Mouse (Mus musculus) forebrain, embryonic 14.5 days (tissue): Measurements from ENCODE around the gene Pacsin1. TPM values are rescaled to one million over a fixed set of nuclear protein-coding genes. Genes with fewer than 3 reads are reported as not detected.

Experiments
- ATAC-seq: fragments of 200-750 bp; cut with Nextera tagmentation; 2 replicates; pipeline ENCODE4 v1.8.0; 2017; ENCODE audit warnings: mild to moderate bottlenecking, moderate library complexity
- DNase-seq: peaks from one replicate; pipeline ENCODE4 v3.0.0-alpha.2; 2015; ENCODE audit warnings: low spot score
- H3K27ac ChIP-seq: fragments of 300-500 bp; sonication (generic); 2 replicates; pipeline ENCODE4 v1.5.1; 2014; ENCODE audit warnings: low read depth, mild to moderate bottlenecking, control low read depth, low read length, moderate library complexity
- H3K27me3 ChIP-seq: fragments of 300-500 bp; sonication (generic); replicated peaks from 2 replicates; pipeline ENCODE4 v1.6.1; 2014; ENCODE audit warnings: low read length, control low read depth, mixed read lengths; ENCODE audit not compliant: control insufficient read depth, insufficient read depth
- H3K36me3 ChIP-seq: fragments of 300-500 bp; sonication (generic); 2 replicates; pipeline ENCODE4 v1.6.1; 2014; ENCODE audit warnings: low read length, control low read depth; ENCODE audit not compliant: control insufficient read depth, insufficient read depth
- H3K4me1 ChIP-seq: fragments of 300-500 bp; sonication (generic); 2 replicates; pipeline ENCODE4 v1.6.1; 2014; ENCODE audit warnings: antibody characterized with exemption, low read length, control low read depth; ENCODE audit not compliant: control insufficient read depth, insufficient read depth
- H3K4me2 ChIP-seq: fragments of 300-500 bp; sonication (generic); 2 replicates; pipeline ENCODE4 v1.6.1; 2014; ENCODE audit warnings: mild to moderate bottlenecking, control low read depth, low read length
- H3K4me3 ChIP-seq: fragments of 300-500 bp; sonication (generic); 2 replicates; pipeline ENCODE4 v1.5.1; 2014; ENCODE audit warnings: low read depth, low read length, control low read depth
- H3K9ac ChIP-seq: fragments of 300-500 bp; sonication (generic); 2 replicates; pipeline ENCODE4 v1.6.1; 2014; ENCODE audit warnings: mild to moderate bottlenecking, low read length, control low read depth, moderate library complexity
- H3K9me3 ChIP-seq: fragments of 300-500 bp; sonication (generic); replicated peaks from 2 replicates; pipeline ENCODE4 v1.6.1; 2016; ENCODE audit warnings: low read length, control low read depth, mixed read lengths; ENCODE audit not compliant: control insufficient read depth
- WGBS: fragments of 180-500 bp; shearing (Covaris S2); extraction: QIAGEN DNeasy Blood & Tissue Kit; methylation state at CpG from one replicate; pipeline ENCODE4 v1.1.7; 2014; 5-methylcytosine and 5-hydroxymethylcytosine counted together
- polyA plus RNA-seq: library from polyadenylated mRNA; unstranded; fragments of >200 nt; fragmentation: Nextera tagmentation; extraction: Ambion mirVana; gene quantifications from 2 replicates; pipeline ENCODE4 v1.2.1, GENCODE M21; 2014

Pacsin1 gene
- polyA plus RNA-seq, 1 experiment from 2014 or later, result 22.2 TPM

DNA sequence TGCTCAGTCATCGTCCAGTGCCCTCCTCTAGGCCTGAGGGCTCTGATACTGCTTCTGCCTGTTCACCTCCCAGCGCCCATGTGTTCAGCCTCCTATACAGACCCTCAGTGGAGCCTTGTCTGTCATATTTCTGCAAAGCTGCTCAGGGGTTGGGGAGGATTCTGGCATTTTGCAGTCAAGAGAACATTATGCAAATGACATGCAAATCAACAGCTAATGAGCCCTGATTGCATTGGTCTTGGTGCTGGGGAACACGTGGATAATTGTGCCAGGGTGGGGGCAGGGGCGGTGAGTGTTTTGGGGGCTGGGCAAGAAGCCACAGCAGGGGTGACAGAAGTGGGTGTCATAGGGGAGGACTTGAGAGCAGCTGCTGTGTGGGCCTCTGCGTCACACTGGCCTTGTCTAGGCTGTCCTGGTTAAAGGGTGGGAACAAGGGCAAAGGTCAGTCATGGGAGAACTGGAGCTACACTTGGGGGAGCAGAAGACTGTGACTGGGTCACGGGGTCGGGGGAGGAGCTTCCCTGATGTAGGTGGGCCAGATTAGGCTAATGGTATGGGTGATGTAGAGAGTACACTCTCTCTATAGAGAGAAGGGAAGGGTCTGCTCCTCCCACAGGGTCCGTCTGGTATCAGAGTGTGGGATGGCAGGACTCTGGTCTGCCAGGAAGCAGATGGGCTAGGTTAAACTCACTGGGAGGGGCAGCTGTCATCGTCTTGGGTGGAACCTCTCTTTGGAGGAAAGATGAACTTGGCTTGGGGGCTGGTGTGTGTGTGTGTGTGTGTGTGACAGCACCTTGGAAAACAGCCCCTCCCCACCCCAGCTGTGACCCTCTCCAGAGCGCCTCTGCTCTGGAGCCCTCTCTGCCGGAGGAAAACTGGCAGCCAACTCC is 23.9 kb downstream of the Pacsin1 start:
- WGBS, result 26% methylated on average over 11 of the region's 11 CpGs
- peak overlapping the region; percentile 94 for H3K27ac ChIP-seq
- no peaks in the 10 kb centered on the region for H3K27me3 ChIP-seq
- peak; percentile 94 for DNase-seq
- H3K36me3 ChIP-seq, result no peaks in the 10 kb centered on the region
- no peak overlapping the region for H3K4me3 ChIP-seq
- H3K4me2 ChIP-seq, result peak overlapping the region; percentile 12; the same call in 1 of the 2 replicates
- peaks cover 31% of the 10 kb centered on the region for H3K4me1 ChIP-seq
- H3K9me3 ChIP-seq, result no peaks in the 10 kb centered on the region
- no peak overlapping the region for H3K9ac ChIP-seq
- ATAC-seq, result peak; percentile 89

DNA sequence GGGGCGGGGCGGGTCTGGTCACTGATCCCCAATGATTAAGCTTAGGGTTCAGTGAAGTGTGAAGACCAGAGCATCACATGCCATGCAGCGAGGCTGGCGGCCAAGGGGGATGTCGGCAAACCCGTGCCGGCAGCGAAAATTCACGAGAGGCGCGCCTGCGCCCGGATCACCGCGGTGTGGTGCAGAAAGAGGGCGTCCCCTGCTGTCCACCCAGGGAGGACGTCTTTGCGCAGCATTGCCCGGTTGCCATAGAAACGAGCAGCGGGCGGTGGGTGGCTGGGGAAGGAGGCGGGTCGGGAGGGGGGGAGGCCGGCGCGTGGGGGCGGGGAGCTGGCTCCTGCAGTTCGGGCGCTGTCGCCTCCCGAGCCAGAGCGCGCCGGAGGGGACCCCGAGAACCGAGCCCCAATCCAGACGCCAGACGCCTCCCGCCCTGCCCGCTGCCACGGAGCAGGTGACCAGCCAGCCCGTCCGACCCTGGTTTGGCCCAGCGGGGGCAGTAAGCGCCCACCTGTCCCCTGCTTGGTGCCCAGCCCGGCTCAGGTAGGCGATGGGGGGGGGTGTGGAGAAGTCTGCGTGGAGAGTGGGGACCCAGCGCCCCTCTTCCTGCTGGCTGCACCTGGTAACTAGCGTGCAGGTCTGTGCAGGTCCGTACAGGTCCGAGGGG is 29.7 kb downstream of the Pacsin1 start:
- H3K36me3 ChIP-seq, result no peaks in the 10 kb centered on the region
- peaks cover 5% of the 10 kb centered on the region for H3K27me3 ChIP-seq
- no peaks in the 10 kb centered on the region for H3K9me3 ChIP-seq
- H3K27ac ChIP-seq, result no peak overlapping the region
- H3K4me2 ChIP-seq, result peak overlapping the region; percentile 97
- peak; percentile 89 for DNase-seq
- peak overlapping the region; percentile 68 for H3K9ac ChIP-seq
- ATAC-seq, result peak; percentile 86
- under 1% methylated on average over 32 of the region's 53 CpGs for WGBS
- peaks cover 2% of the 10 kb centered on the region; the same call in 1 of the 2 replicates for H3K4me1 ChIP-seq
- H3K4me3 ChIP-seq, result peak overlapping the region; percentile 45

DNA sequence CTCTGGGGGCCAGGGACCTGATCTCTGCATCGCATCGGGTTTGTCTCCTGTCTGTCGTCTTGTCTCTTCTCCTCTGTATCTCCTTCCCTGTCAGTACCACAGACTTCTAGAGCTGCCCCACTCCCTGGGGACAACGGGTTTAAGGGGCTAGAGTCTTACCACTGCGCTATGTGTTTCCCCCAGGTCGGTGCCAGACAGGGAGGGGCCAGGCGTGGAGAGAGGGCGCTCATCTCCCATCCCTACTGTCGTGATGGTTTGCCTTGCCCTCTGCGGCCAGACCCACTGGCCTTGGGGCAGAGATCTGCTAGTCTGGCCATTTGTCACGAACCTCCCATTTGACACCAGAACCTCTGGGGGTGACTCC is 30.2 kb downstream of the Pacsin1 start:
- no peak overlapping the region for H3K27ac ChIP-seq
- H3K36me3 ChIP-seq, result no peaks in the 10 kb centered on the region
- no peaks in the 10 kb centered on the region for H3K4me1 ChIP-seq
- peaks cover 5% of the 10 kb centered on the region for H3K27me3 ChIP-seq
- 4% methylated on average over 11 of the region's 11 CpGs for WGBS
- H3K4me2 ChIP-seq, result peak overlapping the region; percentile 97
- H3K4me3 ChIP-seq, result peak overlapping the region; percentile 45
- ATAC-seq (peak; percentile 41), DNase-seq (no peak)
- H3K9ac ChIP-seq, result peak overlapping the region; percentile 68
- no peaks in the 10 kb centered on the region for H3K9me3 ChIP-seq

DNA sequence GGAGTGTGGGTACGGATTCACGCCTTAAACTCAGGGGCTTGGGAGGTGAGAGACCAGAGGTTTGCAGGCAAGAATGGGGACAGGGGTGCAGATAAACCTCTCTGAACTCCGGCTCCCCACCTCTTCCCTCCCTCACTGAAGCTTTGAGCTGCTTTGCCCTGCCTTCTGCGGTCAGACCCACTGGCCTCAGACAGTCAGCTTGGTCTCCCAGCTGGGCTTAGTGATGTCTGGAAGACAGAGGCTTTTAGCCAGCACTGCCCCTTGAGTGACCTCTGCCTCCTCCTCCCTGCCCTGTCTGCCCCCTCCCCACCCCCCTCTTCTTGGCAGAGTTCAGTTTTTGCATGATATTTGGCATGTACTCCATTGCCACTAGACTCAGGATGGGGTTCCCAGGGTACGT is 31.1 kb downstream of the Pacsin1 start:
- H3K36me3 ChIP-seq, result no peaks in the 10 kb centered on the region
- no peaks in the 10 kb centered on the region for H3K9me3 ChIP-seq
- no peak overlapping the region for H3K27ac ChIP-seq
- ATAC-seq (no peak), DNase-seq (no peak)
- peaks cover 5% of the 10 kb centered on the region for H3K27me3 ChIP-seq
- H3K9ac ChIP-seq, result no peak overlapping the region; the same call in 1 of the 2 replicates
- peak overlapping the region; percentile 97 for H3K4me2 ChIP-seq
- 30% methylated on average over 5 of the region's 5 CpGs for WGBS
- H3K4me3 ChIP-seq, result peak overlapping the region; percentile 45; the same call in 1 of the 2 replicates
- H3K4me1 ChIP-seq, result no peaks in the 10 kb centered on the region

DNA sequence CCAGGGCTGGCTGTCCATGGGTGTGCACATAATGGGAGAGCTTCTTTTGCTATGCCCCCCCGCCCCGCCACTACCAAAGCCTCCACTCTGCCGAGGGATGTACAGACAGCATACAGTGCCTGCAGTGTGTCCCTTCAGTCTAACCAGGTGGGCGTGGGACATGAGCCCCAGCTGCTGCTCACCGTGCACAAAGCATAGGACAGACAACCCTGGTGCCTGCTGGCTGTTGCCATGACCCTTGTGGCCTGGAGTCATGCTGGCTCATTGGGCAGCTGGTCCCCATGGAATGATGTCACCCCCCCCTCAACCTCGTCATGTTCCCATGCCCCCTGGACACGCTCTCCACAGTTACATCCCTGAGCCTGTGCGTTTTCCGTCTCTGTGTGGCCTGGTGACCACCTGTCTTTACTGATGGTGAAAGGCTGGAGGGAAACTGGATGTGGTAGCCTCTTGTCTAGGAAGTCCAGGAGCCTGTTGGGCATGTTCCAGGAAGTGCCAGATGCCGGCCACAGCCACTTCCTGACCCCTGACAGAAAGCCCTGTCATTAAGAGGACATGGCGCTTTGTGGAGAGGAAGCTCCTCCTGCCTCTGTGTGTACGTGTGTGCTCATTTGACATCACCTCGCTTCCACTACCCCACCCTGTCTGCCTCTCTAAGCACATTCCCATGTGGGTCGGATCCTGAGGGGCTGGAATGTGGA is 35.8 kb downstream of the Pacsin1 start:
- no peak overlapping the region for H3K4me2 ChIP-seq
- H3K27me3 ChIP-seq, result peaks cover 2% of the 10 kb centered on the region; the same call in 1 of the 2 replicates
- DNase-seq, result no peak
- no peaks in the 10 kb centered on the region for H3K9me3 ChIP-seq
- 79% methylated on average over 14 of the region's 14 CpGs for WGBS
- no peak overlapping the region for H3K27ac ChIP-seq
- no peaks in the 10 kb centered on the region for H3K4me1 ChIP-seq
- no peaks in the 10 kb centered on the region for H3K36me3 ChIP-seq
- no peak overlapping the region for H3K4me3 ChIP-seq
- no peak overlapping the region for H3K9ac ChIP-seq
- ATAC-seq, result no peak

DNA sequence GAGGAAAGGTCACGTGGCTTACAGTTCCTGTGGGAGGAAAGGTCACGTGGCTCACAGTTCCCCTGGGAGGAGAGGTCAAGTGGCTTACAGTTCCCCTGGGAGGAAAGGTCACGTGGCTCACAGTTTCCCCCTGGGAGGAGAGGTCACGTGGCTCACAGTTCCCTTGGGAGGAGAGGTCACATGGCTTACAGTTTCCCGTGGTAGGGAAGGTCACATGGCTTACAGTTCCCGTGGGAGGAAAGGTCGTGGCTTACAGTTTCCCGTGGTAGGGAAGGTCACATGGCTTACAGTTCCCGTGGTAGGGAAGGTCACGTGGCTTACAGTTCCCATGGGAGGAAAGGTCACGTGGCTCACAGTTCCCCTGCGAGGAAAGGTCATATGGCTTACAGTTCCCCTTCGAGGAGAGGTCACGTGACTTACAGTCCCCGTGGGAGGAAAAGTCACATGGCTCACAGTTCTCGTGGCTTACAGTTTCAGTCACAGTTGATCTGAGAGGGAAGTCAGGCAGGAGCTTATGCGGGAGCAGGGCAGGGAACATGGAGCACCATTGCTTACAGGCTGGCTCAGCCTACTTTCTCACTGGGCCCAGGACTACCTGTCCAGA is 44.4 kb downstream of the Pacsin1 start:
- Histone ChIP-seq H3K27me3 (no peaks in the 10 kb centered on the region), H3K36me3 (no peaks in the 10 kb centered on the region), H3K9me3 (no peaks in the 10 kb centered on the region), H3K27ac (no peak overlapping the region), H3K4me3 (no peak overlapping the region), H3K4me1 (peaks cover 2% of the 10 kb centered on the region; the same call in 1 of the 2 replicates), H3K9ac (no peak overlapping the region), H3K4me2 (no peak overlapping the region)
- DNase-seq (no peak), ATAC-seq (no peak)
- WGBS, result 90% methylated on average over 17 of the region's 17 CpGs

DNA sequence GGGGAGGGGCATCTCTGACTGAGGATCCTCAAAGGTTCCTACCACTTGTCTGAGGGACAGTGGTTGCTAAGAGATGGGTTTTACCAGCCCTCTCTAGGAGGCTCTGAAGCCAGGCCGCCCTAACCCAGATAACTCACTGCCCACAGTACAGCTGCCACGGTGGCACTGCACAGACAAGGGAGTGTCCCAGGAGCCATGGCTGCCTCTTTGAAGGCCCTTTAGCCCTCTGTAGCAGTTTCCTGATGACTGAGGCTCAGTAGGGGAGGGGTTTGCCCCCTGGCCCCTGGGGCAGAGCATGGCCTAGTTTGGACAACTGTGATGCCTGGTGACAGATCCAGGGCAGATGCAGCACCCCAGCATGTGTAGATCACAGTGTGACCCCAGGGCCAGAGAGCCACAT is 45.5 kb downstream of the Pacsin1 start:
- DNase-seq, result no peak
- no peak overlapping the region for H3K4me2 ChIP-seq
- 87% methylated on average over 2 of the region's 2 CpGs for WGBS

DNA sequence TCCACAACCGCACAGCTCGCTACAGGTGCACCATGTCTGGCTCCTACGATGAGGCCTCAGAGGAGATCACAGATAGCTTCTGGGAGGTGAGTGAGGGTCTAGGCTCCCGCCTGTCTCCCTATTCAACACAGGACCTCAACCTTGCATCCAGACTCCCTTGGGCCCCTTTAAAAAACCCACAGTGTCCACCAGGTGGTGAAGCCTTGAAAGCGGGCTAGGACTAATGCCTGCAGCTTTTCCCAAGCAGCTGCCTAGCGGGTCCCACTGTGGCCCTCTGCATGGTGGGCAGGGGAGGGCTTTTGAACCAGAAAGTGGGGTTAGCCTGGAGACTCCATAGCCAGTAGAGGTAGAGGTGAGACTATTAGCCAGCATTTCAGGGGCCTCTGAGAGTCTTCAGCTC is 46.5 kb downstream of the Pacsin1 start:
- Histone ChIP-seq H3K9me3 (no peaks in the 10 kb centered on the region), H3K4me2 (no peak overlapping the region), H3K4me3 (no peak overlapping the region), H3K9ac (no peak overlapping the region), H3K27ac (no peak overlapping the region), H3K36me3 (no peaks in the 10 kb centered on the region), H3K27me3 (0 out of 2 replicates have a peak, but pooled peaks cover 3% of the 10 kb centered on the region), H3K4me1 (peaks cover 2% of the 10 kb centered on the region; the same call in 1 of the 2 replicates)
- ATAC-seq, result no peak
- 79% methylated on average over 6 of the region's 6 CpGs for WGBS
- no peak for DNase-seq

More for the DNA sequence above, 45.5 kb downstream of the Pacsin1 start:
- Histone ChIP-seq H3K9me3 (no peaks in the 10 kb centered on the region), H3K27ac (no peak overlapping the region), H3K36me3 (no peaks in the 10 kb centered on the region), H3K4me3 (no peak overlapping the region), H3K27me3 (no peaks in the 10 kb centered on the region), H3K4me1 (peaks cover 2% of the 10 kb centered on the region; the same call in 1 of the 2 replicates), H3K9ac (no peak overlapping the region)
- no peak for ATAC-seq
